Mouse (Mus musculus): ENCODE measurements around the gene Pcdh20. TPM values are rescaled to one million over a fixed set of nuclear protein-coding genes. Genes with fewer than 3 reads are reported as not detected.

Gene Pcdh20
- polyA plus RNA-seq, 2 experiments: 0.99 to 2.5 TPM

- Histone ChIP-seq H3K9me3 (ENCODE audit: control insufficient read depth, low read length) (no peaks in the 10 kb centered on the region), H3K9ac (ENCODE audit: low read depth, low read length, severe bottlenecking) (no peak overlapping the region), H3K27ac (replicated peaks; ENCODE audit: low read depth, low read length) (no peak overlapping the region), H3K4me1 (ENCODE audit: control insufficient read depth, insufficient read depth, low read length) (0 out of 2 replicates have a peak, but pooled peaks cover 2% of the 10 kb centered on the region), H3K4me3 (replicated peaks; ENCODE audit: low read length) (no peak overlapping the region), H3K27me3 (ENCODE audit: control insufficient read depth, insufficient read depth, low read length) (peaks cover 6% of the 10 kb centered on the region), H3K36me3 (ENCODE audit: control insufficient read depth, insufficient read depth, low read length) (no peaks in the 10 kb centered on the region), H3K4me2 (replicated peaks; ENCODE audit: low read depth, low read length, severe bottlenecking) (no peak overlapping the region)
- ATAC-seq (ENCODE audit: low FRiP score, low read depth) (no peak), DNase-seq (ENCODE audit: low spot score) (no peak)
- WGBS: 69% methylated on average over 1 of the region's 1 CpGs
- no peak for TF ChIP-seq POLR2A (IDR thresholded peaks at IDR 0.05; ENCODE audit: borderline replicate concordance, extremely low read depth, insufficient read depth, insufficient read length)
Observed at GRCm38 (mm10) chr14:88464356-88464755, 6.8 kb downstream of the Pcdh20 start.

DNA sequence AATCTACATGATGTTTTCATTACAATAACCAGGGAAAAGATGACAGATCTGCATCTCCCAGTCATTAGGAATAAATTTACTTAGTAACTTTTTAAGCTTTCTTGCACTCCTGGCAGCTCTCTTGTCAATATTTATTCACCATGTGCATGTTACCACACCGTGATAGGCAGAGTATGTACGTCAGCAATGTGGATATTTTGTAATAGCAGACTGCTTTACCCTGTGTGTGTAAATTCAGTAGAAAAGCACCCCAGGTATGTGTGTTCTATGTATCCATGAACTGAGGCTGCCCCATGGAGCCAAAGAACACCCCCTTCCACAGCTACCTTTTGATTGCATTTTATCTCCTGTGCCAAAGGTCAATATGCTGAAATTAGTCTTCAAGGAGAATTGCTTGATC is 7.8 kb downstream of the Pcdh20 start:
- Histone ChIP-seq H3K36me3 (ENCODE audit: control insufficient read depth, insufficient read depth, low read length) (no peaks in the 10 kb centered on the region), H3K9ac (ENCODE audit: low read depth, low read length, severe bottlenecking) (no peak overlapping the region), H3K9me3 (ENCODE audit: control insufficient read depth, low read length) (no peaks in the 10 kb centered on the region), H3K4me3 (replicated peaks; ENCODE audit: low read length) (no peak overlapping the region), H3K27ac (replicated peaks; ENCODE audit: low read depth, low read length) (no peak overlapping the region), H3K4me2 (replicated peaks; ENCODE audit: low read depth, low read length, severe bottlenecking) (no peak overlapping the region), H3K27me3 (ENCODE audit: control insufficient read depth, insufficient read depth, low read length) (no peaks in the 10 kb centered on the region), H3K4me1 (ENCODE audit: control insufficient read depth, insufficient read depth, low read length) (no peaks in the 10 kb centered on the region)
- TF ChIP-seq POLR2A (IDR thresholded peaks at IDR 0.05; ENCODE audit: borderline replicate concordance, extremely low read depth, insufficient read depth, insufficient read length): no peak
- WGBS: 77% methylated on average over 2 of the region's 2 CpGs
- DNase-seq (ENCODE audit: low spot score) (no peak), ATAC-seq (ENCODE audit: low FRiP score, low read depth) (no peak)

- H3K9me3 ChIP-seq (ENCODE audit: control insufficient read depth, low read length): no peaks in the 10 kb centered on the region
- H3K36me3 ChIP-seq (ENCODE audit: control insufficient read depth, insufficient read depth, low read length): no peaks in the 10 kb centered on the region
- DNase-seq (ENCODE audit: low spot score): no peak
- no peak for TF ChIP-seq POLR2A (IDR thresholded peaks at IDR 0.05; ENCODE audit: borderline replicate concordance, extremely low read depth, insufficient read depth, insufficient read length)
- H3K9ac ChIP-seq (ENCODE audit: low read depth, low read length, severe bottlenecking): no peak overlapping the region
- WGBS: 72% methylated on average over 3 of the region's 3 CpGs
- no peak overlapping the region for H3K27ac ChIP-seq (replicated peaks; ENCODE audit: low read depth, low read length)
- no peak overlapping the region for H3K4me3 ChIP-seq (replicated peaks; ENCODE audit: low read length)
- no peaks in the 10 kb centered on the region for H3K27me3 ChIP-seq (ENCODE audit: control insufficient read depth, insufficient read depth, low read length)
- H3K4me1 ChIP-seq (ENCODE audit: control insufficient read depth, insufficient read depth, low read length): no peaks in the 10 kb centered on the region
- no peak overlapping the region for H3K4me2 ChIP-seq (replicated peaks; ENCODE audit: low read depth, low read length, severe bottlenecking)
- ATAC-seq (ENCODE audit: low FRiP score, low read depth): no peak
Observed at GRCm38 (mm10) chr14:88462944-88463343, 8.3 kb downstream of the Pcdh20 start.

DNA sequence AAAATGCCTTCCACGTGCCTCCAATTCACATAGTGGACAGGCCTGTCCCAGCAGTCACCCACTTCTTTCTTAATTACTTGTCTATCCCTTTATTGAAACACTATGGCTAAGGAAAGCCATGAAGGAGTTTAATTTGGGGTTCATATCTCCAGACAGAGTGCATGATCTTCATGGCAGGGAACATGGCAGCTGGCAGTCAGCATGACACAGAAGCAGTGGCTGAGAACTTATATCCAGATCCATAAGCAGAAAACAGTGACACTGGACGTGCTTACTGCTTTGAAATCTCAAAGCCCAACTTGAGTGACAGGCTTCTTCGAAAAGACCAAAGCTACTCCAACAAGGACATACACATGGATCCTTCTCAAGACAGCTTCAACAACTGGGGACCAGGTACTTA is 10.5 kb downstream of the Pcdh20 start:
- Histone ChIP-seq H3K9me3 (ENCODE audit: control insufficient read depth, low read length) (no peaks in the 10 kb centered on the region), H3K4me2 (replicated peaks; ENCODE audit: low read depth, low read length, severe bottlenecking) (no peak overlapping the region), H3K4me3 (replicated peaks; ENCODE audit: low read length) (no peak overlapping the region), H3K36me3 (ENCODE audit: control insufficient read depth, insufficient read depth, low read length) (no peaks in the 10 kb centered on the region), H3K4me1 (ENCODE audit: control insufficient read depth, insufficient read depth, low read length) (no peaks in the 10 kb centered on the region), H3K27me3 (ENCODE audit: control insufficient read depth, insufficient read depth, low read length) (no peaks in the 10 kb centered on the region), H3K9ac (ENCODE audit: low read depth, low read length, severe bottlenecking) (no peak overlapping the region), H3K27ac (replicated peaks; ENCODE audit: low read depth, low read length) (no peak overlapping the region)
- ATAC-seq (ENCODE audit: low FRiP score, low read depth): no peak
- TF ChIP-seq POLR2A (IDR thresholded peaks at IDR 0.05; ENCODE audit: borderline replicate concordance, extremely low read depth, insufficient read depth, insufficient read length): no peak
- 80% methylated on average over 3 of the region's 3 CpGs for WGBS
- no peak for DNase-seq (ENCODE audit: low spot score)

DNA sequence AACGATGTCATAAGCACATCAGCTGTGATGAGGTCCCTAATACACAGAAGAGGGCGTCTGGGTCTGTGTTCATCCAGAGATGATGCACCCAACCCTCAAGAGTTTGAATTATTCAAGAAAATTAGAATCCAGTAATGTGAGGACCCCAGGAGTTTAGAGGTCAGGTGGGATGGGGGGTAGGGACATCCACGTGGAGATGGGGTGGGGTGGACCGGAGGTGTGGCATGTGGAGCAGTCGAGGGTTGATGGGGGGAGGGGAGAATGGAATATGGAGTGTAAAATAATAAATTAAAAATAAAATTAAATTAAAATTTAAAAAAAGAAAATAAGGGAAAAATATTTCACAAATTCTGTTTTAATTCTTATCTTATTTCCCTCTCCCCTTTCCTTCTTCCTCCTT is 27.9 kb downstream of the Pcdh20 start:
- Histone ChIP-seq H3K9me3 (ENCODE audit: control insufficient read depth, low read length) (no peaks in the 10 kb centered on the region), H3K4me2 (replicated peaks; ENCODE audit: low read depth, low read length, severe bottlenecking) (no peak overlapping the region), H3K4me3 (replicated peaks; ENCODE audit: low read length) (no peak overlapping the region), H3K9ac (ENCODE audit: low read depth, low read length, severe bottlenecking) (no peak overlapping the region), H3K4me1 (ENCODE audit: control insufficient read depth, insufficient read depth, low read length) (no peaks in the 10 kb centered on the region), H3K36me3 (ENCODE audit: control insufficient read depth, insufficient read depth, low read length) (no peaks in the 10 kb centered on the region), H3K27me3 (ENCODE audit: control insufficient read depth, insufficient read depth, low read length) (no peaks in the 10 kb centered on the region), H3K27ac (replicated peaks; ENCODE audit: low read depth, low read length) (no peak overlapping the region)
- DNase-seq (ENCODE audit: low spot score) (no peak), ATAC-seq (ENCODE audit: low FRiP score, low read depth) (no peak)
- TF ChIP-seq POLR2A (IDR thresholded peaks at IDR 0.05; ENCODE audit: borderline replicate concordance, extremely low read depth, insufficient read depth, insufficient read length): no peak
- 79% methylated on average over 5 of the region's 5 CpGs for WGBS

- H3K9me3 ChIP-seq (ENCODE audit: control insufficient read depth, low read length): no peaks in the 10 kb centered on the region
- no peak overlapping the region for H3K9ac ChIP-seq (ENCODE audit: low read depth, low read length, severe bottlenecking)
- H3K27me3 ChIP-seq (ENCODE audit: control insufficient read depth, insufficient read depth, low read length): no peaks in the 10 kb centered on the region
- H3K36me3 ChIP-seq (ENCODE audit: control insufficient read depth, insufficient read depth, low read length): no peaks in the 10 kb centered on the region
- H3K27ac ChIP-seq (replicated peaks; ENCODE audit: low read depth, low read length): no peak overlapping the region
- H3K4me1 ChIP-seq (ENCODE audit: control insufficient read depth, insufficient read depth, low read length): no peaks in the 10 kb centered on the region
- H3K4me2 ChIP-seq (replicated peaks; ENCODE audit: low read depth, low read length, severe bottlenecking): no peak overlapping the region
- TF ChIP-seq POLR2A (IDR thresholded peaks at IDR 0.05; ENCODE audit: borderline replicate concordance, extremely low read depth, insufficient read depth, insufficient read length): no peak
- 82% methylated on average over 7 of the region's 7 CpGs for WGBS
- DNase-seq (ENCODE audit: low spot score) (no peak), ATAC-seq (ENCODE audit: low FRiP score, low read depth) (no peak)
- no peak overlapping the region for H3K4me3 ChIP-seq (replicated peaks; ENCODE audit: low read length)
Observed at GRCm38 (mm10) chr14:88429393-88429792, 41.8 kb downstream of the Pcdh20 start.
